Mouse (Mus musculus): ENCODE results near the gene Olfr784. TPM values are rescaled to one million over a fixed set of nuclear protein-coding genes. Genes with fewer than 3 reads are reported as not detected.
"Not testable (repeated sequence)": the region's sequence is repeated elsewhere in the genome, so short reads cannot be mapped to it uniquely, and the experiment has no call there.

Olfr784 gene
- 0.08 and 0.16 TPM in 2 replicates for polyA plus RNA-seq (2012; rRNA removed)

DNA sequence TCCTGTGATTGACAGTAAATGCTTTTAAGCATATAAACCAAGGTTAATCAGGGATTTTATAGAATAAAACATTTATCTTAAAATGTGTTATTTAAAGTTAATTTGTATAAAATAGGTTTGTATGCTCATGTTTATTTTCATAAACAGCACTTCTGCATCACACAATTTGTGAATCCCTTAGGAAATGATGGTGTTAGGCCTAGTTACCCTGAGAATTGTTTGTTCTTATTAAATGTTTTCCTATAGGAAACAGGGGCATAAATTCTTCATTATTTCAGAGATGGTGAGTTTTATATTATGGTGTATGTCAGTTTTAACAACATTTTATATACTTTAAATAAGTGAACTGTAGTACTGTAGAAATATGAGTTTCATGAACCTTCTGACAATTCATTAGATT, at the start of gene Olfr784:
Olfr784 (plus strand) TSS at position 301 of the 400 bp plus-strand sequence.
- TF ChIP-seq CTCF (IDR thresholded peaks at IDR 0.05; ENCODE audit: borderline replicate concordance, extremely low read depth, insufficient read depth, insufficient read length) (no peak), POLR2A (IDR thresholded peaks at IDR 0.05; ENCODE audit: borderline replicate concordance, extremely low read depth, insufficient read depth, insufficient read length, poor library complexity, severe bottlenecking) (no peak)
- no peak for DNase-seq (ENCODE audit: low read depth)

DNA sequence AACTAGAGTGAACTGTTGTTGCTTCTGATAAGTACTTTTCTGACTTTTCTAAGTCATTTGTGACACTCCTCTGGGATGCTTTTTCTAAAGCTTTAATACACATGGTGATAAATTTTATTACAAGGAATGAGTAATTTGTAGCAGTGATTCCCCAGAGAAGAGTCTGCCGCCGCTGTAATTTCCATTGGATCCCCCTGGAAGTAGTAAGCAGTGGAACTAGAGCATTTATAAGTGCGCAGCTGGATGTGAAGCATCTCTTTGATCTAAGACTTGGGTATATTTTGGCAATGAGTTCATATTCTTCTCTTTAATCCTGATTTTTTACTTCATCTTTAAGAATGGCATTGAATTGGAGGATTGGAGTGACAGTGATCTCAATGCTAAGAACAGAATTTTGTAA, 35.3 kb upstream of the Olfr784 start, which contains the start of gene Olfr782:
Olfr782 (plus strand) TSS at position 301 of the 400 bp plus-strand sequence.
- TF ChIP-seq POLR2A (IDR thresholded peaks at IDR 0.05; ENCODE audit: borderline replicate concordance, extremely low read depth, insufficient read depth, insufficient read length, poor library complexity, severe bottlenecking) (no peak), CTCF (IDR thresholded peaks at IDR 0.05; ENCODE audit: borderline replicate concordance, extremely low read depth, insufficient read depth, insufficient read length) (no peak)
- no peak for DNase-seq (ENCODE audit: low read depth)

- not testable (repeated sequence) for DNase-seq (ENCODE audit: low read depth)
Observed at GRCm38 (mm10) chr10:129352475-129352874, 31.4 kb upstream of the Olfr784 start.

GRCm38 (mm10) chr10:129356496-129356895, 27.4 kb upstream of the Olfr784 start:
- DNase-seq (ENCODE audit: low read depth), result not testable (repeated sequence)

DNA sequence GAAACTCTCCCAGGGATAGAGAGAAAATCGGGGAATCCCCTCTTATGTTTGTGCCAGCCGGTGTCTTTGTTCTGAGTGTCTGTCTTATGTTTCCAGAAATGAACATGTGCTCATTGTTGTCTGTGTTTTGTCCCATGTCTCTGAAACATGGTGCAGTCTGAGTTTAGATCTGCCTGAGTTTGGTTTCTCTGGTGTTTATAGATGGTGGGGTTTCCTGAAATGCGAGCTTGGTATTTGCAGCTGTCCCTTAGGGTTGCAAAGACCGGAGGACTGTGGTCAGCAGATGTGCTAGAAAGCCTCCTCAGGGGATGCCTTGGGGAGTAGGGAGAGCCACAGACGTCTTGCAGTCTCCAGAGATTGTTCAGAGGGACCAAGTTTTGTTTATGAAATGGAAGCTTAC, 26.6 kb upstream of the Olfr784 start:
- TF ChIP-seq CTCF (IDR thresholded peaks at IDR 0.05; ENCODE audit: borderline replicate concordance, extremely low read depth, insufficient read depth, insufficient read length) (no peak), POLR2A (IDR thresholded peaks at IDR 0.05; ENCODE audit: borderline replicate concordance, extremely low read depth, insufficient read depth, insufficient read length, poor library complexity, severe bottlenecking) (no peak)
- no peak for DNase-seq (ENCODE audit: low read depth)

GRCm38 (mm10) chr10:129374051-129374450, 9.8 kb upstream of the Olfr784 start:
- DNase-seq (ENCODE audit: low read depth), result not testable (repeated sequence)

- no peak for DNase-seq (ENCODE audit: low read depth)
- TF ChIP-seq POLR2A (IDR thresholded peaks at IDR 0.05; ENCODE audit: borderline replicate concordance, extremely low read depth, insufficient read depth, insufficient read length, poor library complexity, severe bottlenecking) (no peak), CTCF (IDR thresholded peaks at IDR 0.05; ENCODE audit: borderline replicate concordance, extremely low read depth, insufficient read depth, insufficient read length) (no peak)
Observed at GRCm38 (mm10) chr10:129400892-129401291, 17.0 kb downstream of the Olfr784 start.

DNA sequence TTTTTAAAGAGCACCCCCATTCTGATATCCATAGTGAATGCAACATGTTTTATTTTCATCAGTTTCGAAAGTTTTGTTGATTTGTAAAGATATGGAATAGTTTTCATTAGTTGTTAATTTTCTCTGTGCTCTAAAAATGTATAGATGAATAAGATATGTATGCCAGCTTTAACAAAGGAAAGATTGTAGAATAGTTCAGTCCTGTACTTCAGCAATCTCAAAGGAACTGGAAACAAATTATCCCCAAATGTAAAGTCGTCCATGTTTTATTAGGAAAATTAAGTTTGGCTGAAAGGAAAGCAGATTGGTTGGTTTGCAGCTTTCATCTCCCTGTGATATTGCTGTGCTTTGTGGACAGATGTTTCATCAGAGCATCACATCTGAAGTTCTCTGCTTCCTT, 21.2 kb downstream of the Olfr784 start, which contains the start of gene Olfr785:
Olfr785 (plus strand) TSS at position 301 of the 400 bp plus-strand sequence.
- no peak for DNase-seq (ENCODE audit: low read depth)
- no peak for TF ChIP-seq POLR2A (IDR thresholded peaks at IDR 0.05; ENCODE audit: borderline replicate concordance, extremely low read depth, insufficient read depth, insufficient read length, poor library complexity, severe bottlenecking)
- TF ChIP-seq CTCF (IDR thresholded peaks at IDR 0.05; ENCODE audit: borderline replicate concordance, extremely low read depth, insufficient read depth, insufficient read length), result no peak

GRCm38 (mm10) chr10:129427006-129427405, 43.1 kb downstream of the Olfr784 start, which contains the start of gene Olfr786:
Olfr786 (plus strand) TSS chr10:129427306.
- TF ChIP-seq CTCF (IDR thresholded peaks at IDR 0.05; ENCODE audit: borderline replicate concordance, extremely low read depth, insufficient read depth, insufficient read length), result no peak
- TF ChIP-seq POLR2A (IDR thresholded peaks at IDR 0.05; ENCODE audit: borderline replicate concordance, extremely low read depth, insufficient read depth, insufficient read length, poor library complexity, severe bottlenecking), result no peak
- no peak for DNase-seq (ENCODE audit: low read depth)

Other genes with a start within 250 kb of the Olfr784 start
- gene Olfr770, start 245.1 kb upstream of the Olfr784 start, polyA plus RNA-seq (2012; rRNA removed), result not detected in 2 replicates
- not detected in 2 replicates for gene Olfr771, start 219.3 kb upstream of the Olfr784 start, polyA plus RNA-seq (2012; rRNA removed)
- not detected in 2 replicates for gene Olfr772, start 206.2 kb upstream of the Olfr784 start, polyA plus RNA-seq (2012; rRNA removed)
- not detected in 2 replicates for gene Olfr773, start 196.7 kb upstream of the Olfr784 start, polyA plus RNA-seq (2012; rRNA removed)
- not detected in 2 replicates for gene Olfr774, start 147.9 kb upstream of the Olfr784 start, polyA plus RNA-seq (2012; rRNA removed)
- gene Olfr775, start 135.7 kb upstream of the Olfr784 start, polyA plus RNA-seq (2012; rRNA removed), result not detected in 2 replicates
- gene Olfr776, start 125.0 kb upstream of the Olfr784 start, polyA plus RNA-seq (2012; rRNA removed), result not detected in 2 replicates
- gene Olfr777, start 112.6 kb upstream of the Olfr784 start, polyA plus RNA-seq (2012; rRNA removed), result not detected in 2 replicates
- gene Olfr780, start 66.0 kb upstream of the Olfr784 start, polyA plus RNA-seq (2012; rRNA removed), result not detected in 2 replicates
- gene Olfr781, start 55.2 kb upstream of the Olfr784 start, polyA plus RNA-seq (2012; rRNA removed), result not detected in 2 replicates
- gene Olfr782, start 35.2 kb upstream of the Olfr784 start, polyA plus RNA-seq (2012; rRNA removed), result not detected in 2 replicates
- gene Olfr785, start 21.3 kb downstream of the Olfr784 start, polyA plus RNA-seq (2012; rRNA removed), result not detected in 2 replicates
- gene Olfr786, start 43.2 kb downstream of the Olfr784 start, polyA plus RNA-seq (2012; rRNA removed), result not detected in 2 replicates
- not detected in 2 replicates for gene Olfr787, start 77.8 kb downstream of the Olfr784 start, polyA plus RNA-seq (2012; rRNA removed)
- not detected in 2 replicates for gene Olfr788, start 86.9 kb downstream of the Olfr784 start, polyA plus RNA-seq (2012; rRNA removed)
- gene Olfr789, start 100.7 kb downstream of the Olfr784 start, polyA plus RNA-seq (2012; rRNA removed), result not detected in 2 replicates
- gene Olfr790, start 114.4 kb downstream of the Olfr784 start, polyA plus RNA-seq (2012; rRNA removed), result not detected in 2 replicates
- gene Olfr791, start 137.7 kb downstream of the Olfr784 start, polyA plus RNA-seq (2012; rRNA removed), result not detected in 2 replicates
- gene Olfr792, start 155.1 kb downstream of the Olfr784 start, polyA plus RNA-seq (2012; rRNA removed), result not detected in 2 replicates
- gene Olfr794, start 183.6 kb downstream of the Olfr784 start, polyA plus RNA-seq (2012; rRNA removed), result not detected in 2 replicates
- not detected in 2 replicates for gene Olfr796, start 228.5 kb downstream of the Olfr784 start, polyA plus RNA-seq (2012; rRNA removed)
- gene Olfr798, start 243.9 kb downstream of the Olfr784 start, polyA plus RNA-seq (2012; rRNA removed), result not detected in 2 replicates

Measured in brain, embryonic 14.5 days (tissue).